Comparison of ENCODE assay signal across 21 mouse cellular contexts in the genomic region with DNA sequence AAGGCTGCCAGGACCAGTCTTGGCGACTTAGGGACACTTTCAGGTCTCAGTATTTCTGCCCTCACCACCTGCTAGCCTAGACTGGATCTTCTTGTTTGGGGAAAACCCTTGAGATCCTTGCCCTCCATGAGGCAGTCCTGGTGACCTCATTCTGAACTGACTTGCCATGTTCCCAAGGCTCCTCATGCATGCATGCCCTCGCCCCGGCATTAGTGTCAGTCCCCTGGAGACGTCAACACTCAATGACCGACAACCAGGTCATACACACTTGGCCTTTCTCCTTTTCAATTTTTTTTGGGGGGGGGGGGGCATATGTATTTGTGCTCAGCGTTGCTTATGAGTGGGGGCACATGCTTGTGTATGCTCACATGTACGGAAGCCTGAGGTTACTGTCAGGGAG.
A peak's percentile ranks its signal among the peaks of the same experiment; 100 is the strongest.
DNase-seq lines count a peak whose midpoint lies in the region; ATAC-seq and TF ChIP-seq lines count a peak whose summit lies in the region.
"Had no signal": no experiment of that assay in that cellular context is flagged by ENCODE, and none has a peak within 500 bp of the region (broad histone marks: within the 10 kb centered on the region; RNA-seq: fewer than 3 reads in every experiment).

No protein-coding gene starts in this region.

- H3K4me1 ChIP-seq in heart, embryonic 14.5 days (ENCODE audit: control insufficient read depth in 2 of 2, insufficient read depth in 2 of 2, low read length in 2 of 2) = peaks cover 34 to 56% of the 10 kb centered on the region in 2 experiments
- peaks cover 50% of the 10 kb centered on the region for H3K4me1 ChIP-seq in midbrain, embryonic 10.5 days
- no peaks in the 10 kb centered on the region for H3K4me1 ChIP-seq in midbrain, postnatal 0 days (ENCODE audit: insufficient read depth, low read length)

- TF ChIP-seq CTCF in midbrain, postnatal 0 days (IDR thresholded peaks at IDR 0.05) = no peak

- DNase-seq in adrenal gland, adult 2 months = peak; percentile 21
- no peak for DNase-seq in adrenal gland, postnatal 14 days
- DNase-seq in heart, postnatal 36 days = no peak
- DNase-seq in midbrain, embryonic 10.5 days (ENCODE audit: low spot score) = no peak
- DNase-seq in midbrain, postnatal 0 days (ENCODE audit: low spot score) = no peak
- DNase-seq in cerebellum, postnatal 4 days (ENCODE audit: low spot score in 2 of 2) = no peak
- DNase-seq in gastrocnemius, adult 18-20 months (ENCODE audit: low spot score) = no peak
- DNase-seq: adrenal gland, postnatal 25 days; cerebellum, adult 11 months; cerebellum, postnatal 10 days; lung, adult 18-20 months; lung, postnatal 14 days; thymus, postnatal 14 days had no signal

- peak overlapping the region; percentile 91 to 98; a peak in 3 of 4 replicates for H3K27ac ChIP-seq in heart, embryonic 14.5 days (replicated peaks in 1 of 2; ENCODE audit: control insufficient read depth in 1 of 2, insufficient read depth in 1 of 2, low read depth in 2 of 2, low read length in 2 of 2)
- H3K27ac ChIP-seq in midbrain, embryonic 10.5 days (replicated peaks) = peak overlapping the region; percentile 57; the same call in 1 of the 2 replicates
- H3K27ac ChIP-seq in midbrain, postnatal 0 days (ENCODE audit: low read depth, low read length) = no peak overlapping the region
- H3K27ac ChIP-seq: forebrain, embryonic 10.5 days; hindbrain, embryonic 13.5 days; intestine, embryonic 15.5 days; limb, embryonic 12.5 days; neural tube, embryonic 13.5 days had no signal

- H3K36me3 ChIP-seq in heart, embryonic 14.5 days (ENCODE audit: control insufficient read depth, insufficient read depth, low read length) = no peaks in the 10 kb centered on the region
- no peaks in the 10 kb centered on the region for H3K36me3 ChIP-seq in midbrain, embryonic 10.5 days
- no peaks in the 10 kb centered on the region for H3K36me3 ChIP-seq in midbrain, postnatal 0 days (ENCODE audit: insufficient read depth, low read length)
- H3K36me3 ChIP-seq: forebrain, embryonic 10.5 days; hindbrain, embryonic 13.5 days; intestine, embryonic 15.5 days; limb, embryonic 12.5 days; neural tube, embryonic 13.5 days had no signal

- intact Hi-C loops in heart, postnatal 36 days (cut with DNase I) = loop anchor here (5.0 kb wide), 1 partner anchor 313 kb away; no protein-coding TSS in a partner anchor

- H3K27me3 ChIP-seq in heart, embryonic 14.5 days (ENCODE audit: control insufficient read depth, insufficient read depth, low read length) = no peaks in the 10 kb centered on the region
- no peaks in the 10 kb centered on the region for H3K27me3 ChIP-seq in midbrain, embryonic 10.5 days (ENCODE audit: low read depth, poor library complexity, severe bottlenecking)
- no peaks in the 10 kb centered on the region for H3K27me3 ChIP-seq in midbrain, postnatal 0 days (ENCODE audit: insufficient read depth, low read length)
- H3K27me3 ChIP-seq: hindbrain, embryonic 13.5 days; intestine, embryonic 15.5 days; limb, embryonic 12.5 days; neural tube, embryonic 13.5 days; Patski had no signal

- H3K9me3 ChIP-seq in heart, embryonic 14.5 days (ENCODE audit: control insufficient read depth, low read length) = no peaks in the 10 kb centered on the region
- peaks cover 4% of the 10 kb centered on the region; the same call in 1 of the 2 replicates for H3K9me3 ChIP-seq in midbrain, embryonic 10.5 days (replicated peaks)
- no peaks in the 10 kb centered on the region for H3K9me3 ChIP-seq in midbrain, postnatal 0 days (ENCODE audit: low read length)
- H3K9me3 ChIP-seq: hindbrain, embryonic 13.5 days; intestine, embryonic 15.5 days; limb, embryonic 12.5 days; neural tube, embryonic 13.5 days had no signal

- WGBS in heart, embryonic 14.5 days = 53% methylated on average over 7 of the region's 7 CpGs
- WGBS in midbrain, embryonic 10.5 days = 88% methylated on average over 7 of the region's 7 CpGs
- WGBS in midbrain, postnatal 0 days = 76% methylated on average over 7 of the region's 7 CpGs

- no peak overlapping the region; the same call in 1 of the 2 replicates for H3K4me2 ChIP-seq in heart, embryonic 14.5 days (ENCODE audit: low read length)
- H3K4me2 ChIP-seq in midbrain, postnatal 0 days (ENCODE audit: low read depth, low read length, poor library complexity, severe bottlenecking) = no peak overlapping the region
- H3K4me2 ChIP-seq: hindbrain, embryonic 13.5 days; intestine, embryonic 15.5 days; limb, embryonic 12.5 days; neural tube, embryonic 13.5 days had no signal

- ATAC-seq in heart, embryonic 14.5 days (ENCODE audit: insufficient number of reproducible peaks, insufficient read depth, low FRiP score, low read depth) = no peak
- ATAC-seq in midbrain, postnatal 0 days (ENCODE audit: low FRiP score) = no peak
- ATAC-seq: activated CD4-positive, CD25-positive, alpha-beta regulatory T cell, adult 4 months; intestine, embryonic 15.5 days; Patski had no signal

- no peak overlapping the region for H3K4me3 ChIP-seq in heart, embryonic 14.5 days (ENCODE audit: control insufficient read depth in 1 of 2, insufficient read depth in 1 of 2, low read depth in 1 of 2, low read length in 2 of 2)
- H3K4me3 ChIP-seq in midbrain, embryonic 10.5 days = no peak overlapping the region
- H3K4me3 ChIP-seq in midbrain, postnatal 0 days (ENCODE audit: low read depth, low read length) = no peak overlapping the region
- H3K4me3 ChIP-seq: forebrain, embryonic 10.5 days; hindbrain, embryonic 13.5 days; intestine, embryonic 15.5 days; limb, embryonic 12.5 days; neural tube, embryonic 13.5 days had no signal

- peak overlapping the region; percentile 45; the same call in 1 of the 2 replicates for H3K9ac ChIP-seq in heart, embryonic 14.5 days (ENCODE audit: low read length)
- H3K9ac ChIP-seq in midbrain, postnatal 0 days (replicated peaks; ENCODE audit: low read length, poor library complexity, severe bottlenecking) = no peak overlapping the region
- H3K9ac ChIP-seq: intestine, embryonic 15.5 days; limb, embryonic 12.5 days; neural tube, embryonic 13.5 days had no signal
